In the genomic region with DNA sequence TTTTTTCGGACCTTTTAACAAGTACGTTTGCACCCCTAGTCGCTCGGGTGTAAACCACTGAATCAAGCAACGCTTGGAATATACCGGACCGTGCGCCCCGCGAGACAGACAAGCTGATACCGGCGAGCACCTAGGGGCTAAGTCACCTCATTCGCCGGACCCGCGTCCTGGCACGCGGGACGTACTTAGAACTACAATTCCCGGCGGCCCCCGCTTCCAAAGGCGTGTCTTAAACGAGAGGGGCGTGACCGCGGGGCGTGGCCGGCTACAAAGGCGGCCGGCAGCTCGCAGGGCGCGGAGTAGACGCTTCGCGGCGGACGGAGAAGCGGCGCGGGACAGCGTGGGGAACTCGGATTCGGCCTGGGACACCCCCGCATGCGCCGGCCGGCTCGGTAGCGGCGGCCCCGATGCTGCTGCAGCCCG, we compare ENCODE assay signal across 8 mouse cellular contexts. TPM values are rescaled to one million over a fixed set of nuclear protein-coding genes. Genes with fewer than 3 reads are reported as not detected.
DNase-seq lines count a peak whose midpoint lies in the region; ATAC-seq and TF ChIP-seq lines count a peak whose summit lies in the region.

No protein-coding gene starts in this region.

- H3K27ac ChIP-seq in cerebellum, adult 2 months (ENCODE audit: insufficient read depth, low read length) = no peak overlapping the region
- H3K27ac ChIP-seq in forebrain, postnatal 0 days (ENCODE audit: low read depth, low read length) = peak overlapping the region; percentile 40; the same call in 1 of the 2 replicates
- H3K27ac ChIP-seq in lung, embryonic 14.5 days (ENCODE audit: low read depth) = peak overlapping the region; percentile 50; the same call in 1 of the 2 replicates

- H3K4me1 ChIP-seq in cerebellum, adult 2 months (ENCODE audit: control insufficient read depth, insufficient read depth, low read length) = peaks cover 14% of the 10 kb centered on the region
- peaks cover 8% of the 10 kb centered on the region for H3K4me1 ChIP-seq in forebrain, postnatal 0 days (ENCODE audit: insufficient read depth)
- H3K4me1 ChIP-seq in lung, embryonic 14.5 days (ENCODE audit: insufficient read depth) = peaks cover 16% of the 10 kb centered on the region

- peak; percentile 64 for DNase-seq in MEL-GATA-1-ER (ENCODE audit: extremely low read depth, low read depth)
- DNase-seq in cerebellum, adult 2 months = peak; percentile 91 to 94
- DNase-seq in forebrain, postnatal 0 days = peak; percentile 93
- peak; percentile 96 for DNase-seq in heart, postnatal 4 days
- peak; percentile 81 to 89 for DNase-seq in layer of hippocampus, adult 8-10 months (ENCODE audit: low spot score in 2 of 2)
- DNase-seq in lung, embryonic 14.5 days = peak; percentile 97
- peak; percentile 94 for DNase-seq in testis, postnatal 14 days (ENCODE audit: low spot score)

- under 1% methylated on average over 54 of the region's 54 CpGs for WGBS in cerebellum, adult 2 months
- under 1% methylated on average over 54 of the region's 54 CpGs for WGBS in forebrain, postnatal 0 days
- WGBS in lung, embryonic 14.5 days = under 1% methylated on average over 43 of the region's 54 CpGs

- no peaks in the 10 kb centered on the region for H3K27me3 ChIP-seq in cerebellum, adult 2 months (ENCODE audit: control insufficient read depth, insufficient read depth, low read length)
- no peaks in the 10 kb centered on the region for H3K27me3 ChIP-seq in forebrain, postnatal 0 days (ENCODE audit: insufficient read depth, low read length)
- no peaks in the 10 kb centered on the region for H3K27me3 ChIP-seq in lung, embryonic 14.5 days (ENCODE audit: insufficient read depth, low read length)

- no peaks in the 10 kb centered on the region for H3K9me3 ChIP-seq in forebrain, postnatal 0 days (ENCODE audit: low read length)
- no peaks in the 10 kb centered on the region for H3K9me3 ChIP-seq in lung, embryonic 14.5 days (ENCODE audit: low read depth, low read length)

- H3K4me2 ChIP-seq in forebrain, postnatal 0 days (ENCODE audit: low read depth) = peak overlapping the region; percentile 64
- H3K4me2 ChIP-seq in lung, embryonic 14.5 days = peak overlapping the region; percentile 90

- TF ChIP-seq POLR2A in cerebellum, adult 2 months (IDR thresholded peaks at IDR 0.05; ENCODE audit: borderline replicate concordance, insufficient read depth, low read length) = peak; percentile 87

- H3K9ac ChIP-seq in forebrain, postnatal 0 days = peak overlapping the region; percentile 68
- peak overlapping the region; percentile 65 for H3K9ac ChIP-seq in lung, embryonic 14.5 days

- no peak for TF ChIP-seq CTCF in cerebellum, adult 2 months (IDR thresholded peaks at IDR 0.05; ENCODE audit: borderline replicate concordance, insufficient read depth, low read depth, low read length)
- no peak; the same call in 1 of the 2 replicates for TF ChIP-seq CTCF in forebrain, postnatal 0 days (IDR thresholded peaks at IDR 0.05; ENCODE audit: low read depth)
- no peak for TF ChIP-seq CTCF in lung, embryonic 14.5 days (IDR thresholded peaks at IDR 0.05; ENCODE audit: low read depth)

- peak; percentile 89 for ATAC-seq in forebrain, postnatal 0 days
- peak; percentile 68 for ATAC-seq in lung, embryonic 14.5 days (ENCODE audit: insufficient read depth)
- ATAC-seq in neutrophil, adult 5-6 weeks (ENCODE audit: extremely low read depth, insufficient number of reproducible peaks, low FRiP score, poor library complexity, severe bottlenecking) = peak; percentile 60

- H3K4me3 ChIP-seq in cerebellum, adult 2 months (replicated peaks; ENCODE audit: insufficient read depth, low read depth, low read length) = peak overlapping the region; percentile 83
- peak overlapping the region; percentile 85 for H3K4me3 ChIP-seq in forebrain, postnatal 0 days (ENCODE audit: low read depth, low read length)
- peak overlapping the region; percentile 76 for H3K4me3 ChIP-seq in lung, embryonic 14.5 days (ENCODE audit: low read depth, low read length)

- H3K36me3 ChIP-seq in forebrain, postnatal 0 days (ENCODE audit: insufficient read depth) = no peaks in the 10 kb centered on the region
- H3K36me3 ChIP-seq in lung, embryonic 14.5 days (ENCODE audit: insufficient read depth) = peaks cover 27% of the 10 kb centered on the region

RNA-seq across cellular contexts. Expression of a gene that starts 1.3 kb away (rescaled TPM):
- polyA plus RNA-seq in cerebellum, adult 2 months (2012; rRNA removed) = 9.0 and 10.1 TPM in 2 replicates
- total RNA-seq in forebrain, postnatal 0 days (2014; rRNA removed) = 5.9 and 6.6 TPM in 2 replicates
- polyA plus RNA-seq in forebrain, postnatal 0 days (2015; fragmentation: Nextera tagmentation; extraction: Ambion mirVana) = 11.0 and 14.5 TPM in 2 replicates
- 100 to 1,000 TPM; 112 to 126 TPM for total RNA-seq in heart, postnatal 4 days (2021)
- 1 to 10 TPM; 3.1 to 6.3 (median 4.6) TPM for total RNA-seq in layer of hippocampus, adult 8-10 months (2022)
- polyA plus RNA-seq in lung, embryonic 14.5 days (2014; fragmentation: Nextera tagmentation; extraction: Ambion mirVana) = 45.6 and 45.8 TPM in 2 replicates
- total RNA-seq in neutrophil, adult 5-6 weeks (2017) = 90.4 and 119 TPM in 2 replicates

RNA-seq across cellular contexts. Expression of a gene that starts 21.7 kb away (rescaled TPM):
- 69.1 and 74.7 TPM in 2 replicates for polyA plus RNA-seq in cerebellum, adult 2 months (2012; rRNA removed)
- total RNA-seq in forebrain, postnatal 0 days (2014; rRNA removed) = 103 and 108 TPM in 2 replicates
- 150 and 161 TPM in 2 replicates for polyA plus RNA-seq in forebrain, postnatal 0 days (2015; fragmentation: Nextera tagmentation; extraction: Ambion mirVana)
- total RNA-seq in heart, postnatal 4 days (2021) = 10 to 100 TPM; 55.9 to 60.3 TPM
- 10 to 100 TPM; 77.5 to 82.0 (median 79.3) TPM for total RNA-seq in layer of hippocampus, adult 8-10 months (2022)
- 137 and 142 TPM in 2 replicates for polyA plus RNA-seq in lung, embryonic 14.5 days (2014; fragmentation: Nextera tagmentation; extraction: Ambion mirVana)
- total RNA-seq in neutrophil, adult 5-6 weeks (2017) = 39.8 and 51.1 TPM in 2 replicates

RNA-seq across cellular contexts. Expression of a gene that starts 44.1 kb away (rescaled TPM):
- 0.21 and 0.27 TPM in 2 replicates for polyA plus RNA-seq in cerebellum, adult 2 months (2012; rRNA removed)
- total RNA-seq in forebrain, postnatal 0 days (2014; rRNA removed) = 1.1 and 1.3 TPM in 2 replicates
- polyA plus RNA-seq in forebrain, postnatal 0 days (2015; fragmentation: Nextera tagmentation; extraction: Ambion mirVana) = 0.92 and 1.1 TPM in 2 replicates
- total RNA-seq in heart, postnatal 4 days (2021) = not detected
- under 1 TPM in 3 of 4 experiments, not detected in 1; 0.14 to 0.56 (median 0.14) TPM for total RNA-seq in layer of hippocampus, adult 8-10 months (2022)
- polyA plus RNA-seq in lung, embryonic 14.5 days (2014; fragmentation: Nextera tagmentation; extraction: Ambion mirVana) = 0.13 and 0.15 TPM in 2 replicates
- total RNA-seq in neutrophil, adult 5-6 weeks (2017) = 1.6 and 1.9 TPM in 2 replicates

Comparison
In these comparisons a context has a peak if more than half of its experiments do, and no peak if none do; other contexts are left out.
1. RNA of a gene that starts 1.3 kb away (total RNA-seq): 112 to 126 TPM in heart, postnatal 4 days and 90.4 to 119 TPM in neutrophil, adult 5-6 weeks; 5.9 to 6.6 TPM in forebrain, postnatal 0 days and 3.1 to 6.3 TPM in layer of hippocampus, adult 8-10 months; every median in the first group is over 10 times any median in the second.
2. Peak in every context shown above with its lines, with median percentiles within 50 percentile points of each other: DNase-seq, H3K4me3 ChIP-seq and ATAC-seq.